Mouse (Mus musculus) testis, adult 2 months (tissue): ENCODE measurements around the gene Stard3nl.

Experiments
- CTCF ChIP-seq: fragments of 200-500 bp; IDR thresholded peaks from 2 replicates; pipeline ENCODE4 v1.5.1; 2012; ENCODE audit warnings: low read depth, mild to moderate bottlenecking, inconsistent platforms, low read length, moderate library complexity; ENCODE audit not compliant: control insufficient read depth, insufficient read depth, insufficient replicate concordance
- POLR2A ChIP-seq: fragments of 200-500 bp; IDR thresholded peaks from 2 replicates; pipeline ENCODE4 v1.6.1; 2012; ENCODE audit warnings: low read depth, mild to moderate bottlenecking, inconsistent platforms, low read length, moderate library complexity; ENCODE audit not compliant: control insufficient read depth

DNA sequence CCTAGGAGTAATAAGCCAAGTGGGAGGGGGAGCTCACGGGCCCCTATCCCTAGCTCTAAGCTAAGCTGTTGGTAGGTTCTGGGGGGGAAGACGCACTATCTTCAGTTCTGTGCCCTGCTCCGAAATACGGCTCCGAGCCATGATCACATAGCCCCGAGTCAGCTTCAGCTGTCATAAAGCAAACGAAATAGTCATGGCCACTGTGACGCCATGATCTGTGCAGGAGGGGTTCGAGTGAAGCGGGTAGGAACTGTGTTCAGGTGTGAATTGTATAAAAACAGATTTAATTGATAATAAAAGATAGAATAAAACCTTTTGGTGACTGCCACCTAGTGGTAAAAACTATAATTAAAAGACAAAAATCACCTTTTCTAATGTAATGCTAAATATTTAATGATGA lies 42.4 kb upstream of the Stard3nl start:
- TF ChIP-seq CTCF = 0 out of 2 replicates have a peak, but pooled peaks have one; percentile 7
- TF ChIP-seq POLR2A = peak; percentile 24; the same call in 1 of the 2 replicates
